Mouse (Mus musculus): Measurements from ENCODE around the gene B3gnt8. TPM values are rescaled to one million over a fixed set of nuclear protein-coding genes. Genes with fewer than 3 reads are reported as not detected.

B3gnt8 gene
- polyA plus RNA-seq, 1 experiment from 2014 or later, result 13.5 TPM

DNA sequence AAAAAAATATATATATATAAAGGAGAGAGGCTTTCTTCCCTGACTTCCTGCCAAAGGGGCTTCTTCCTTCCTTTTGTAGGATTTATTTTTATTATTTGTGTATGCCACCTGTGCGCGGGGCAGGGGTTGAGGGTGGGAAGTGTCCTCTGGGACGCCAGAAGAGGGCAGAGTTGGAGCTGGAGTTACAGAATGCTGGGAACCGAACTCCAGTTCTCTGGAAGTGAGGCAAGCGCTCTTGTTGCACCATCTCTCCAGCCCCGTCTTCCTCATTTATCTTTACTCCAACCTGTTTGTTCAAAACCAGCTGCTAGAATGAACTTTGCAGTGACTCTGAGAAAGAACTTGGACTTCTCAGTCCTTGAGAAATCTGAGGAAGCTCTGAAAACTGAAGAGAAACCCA, 53.5 kb downstream of the B3gnt8 start:
- ATAC-seq (ENCODE audit: insufficient number of reproducible peaks, low FRiP score, low TSS enrichment, low read depth), result no peak
- WGBS, result 7% methylated on average over 6 of the region's 6 CpGs
- peak overlapping the region; percentile 93; the same call in 1 of the 2 replicates for H3K27ac ChIP-seq (replicated peaks)
- H3K4me1 ChIP-seq, result peaks cover 29% of the 10 kb centered on the region
- H3K4me2 ChIP-seq (replicated peaks), result peak overlapping the region; percentile 73
- H3K9me3 ChIP-seq (replicated peaks), result no peaks in the 10 kb centered on the region
- peaks cover 14% of the 10 kb centered on the region for H3K27me3 ChIP-seq
- H3K4me3 ChIP-seq (replicated peaks), result peak overlapping the region; percentile 63
- no peaks in the 10 kb centered on the region for H3K36me3 ChIP-seq
- 0 out of 2 replicates have a peak overlapping the region, but pooled peaks have one; percentile 44 for H3K9ac ChIP-seq

DNA sequence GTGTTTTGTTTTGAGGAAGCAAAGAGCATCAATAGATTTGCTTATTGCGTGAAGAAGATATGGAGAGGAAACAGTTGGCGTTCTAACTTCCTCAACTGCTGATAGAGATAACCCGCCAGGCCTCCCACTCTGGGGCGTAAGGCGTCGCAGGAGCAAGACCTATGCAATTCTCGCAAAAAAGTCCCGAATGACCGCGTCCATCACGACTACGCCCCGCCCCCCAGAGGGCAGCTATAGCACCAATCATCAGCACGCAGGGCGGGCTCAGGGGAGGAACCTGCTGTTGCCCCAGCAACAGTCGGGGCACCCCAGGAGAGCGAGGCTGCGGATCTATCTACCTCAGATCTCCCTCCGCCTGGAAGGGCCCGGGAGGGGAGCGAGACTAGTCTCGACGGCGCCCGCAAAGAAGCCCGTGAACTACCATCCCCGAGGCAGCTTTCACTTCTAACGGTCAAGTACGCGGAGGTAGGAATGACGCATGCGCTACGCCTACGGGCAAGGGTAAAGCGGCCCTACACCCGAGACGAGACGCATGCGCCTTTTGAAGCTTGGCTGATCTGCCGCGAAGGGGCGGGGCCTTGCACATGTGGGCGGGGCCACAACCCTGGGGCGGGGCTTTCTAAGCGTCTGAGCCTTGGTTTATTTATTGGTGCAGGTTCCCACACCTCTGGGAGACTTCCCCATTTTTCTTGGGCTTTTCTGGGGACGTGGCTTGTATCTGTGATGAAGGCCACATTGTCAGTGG, 54.2 kb downstream of the B3gnt8 start, which contains the start of gene B9d2:
Gene B9d2, plus strand, starts transcription at position 267 of the 745 bp plus-strand sequence.
- ATAC-seq (ENCODE audit: insufficient number of reproducible peaks, low FRiP score, low TSS enrichment, low read depth), result peak; percentile 96
- Histone ChIP-seq H3K4me3 (replicated peaks) (peak within 1 kb of the TSS; percentile 63), H3K4me1 (peaks cover 30% of the 10 kb centered on the region), H3K27ac (replicated peaks) (peak within 1 kb of the TSS; percentile 93), H3K4me2 (replicated peaks) (peak within 1 kb of the TSS; percentile 73), H3K36me3 (no peaks in the 10 kb centered on the region), H3K9ac (peak within 1 kb of the TSS; percentile 44), H3K27me3 (peaks cover 7% of the 10 kb centered on the region), H3K9me3 (replicated peaks) (no peaks in the 10 kb centered on the region)
- WGBS, result under 1% methylated on average over 46 of the region's 46 CpGs

DNA sequence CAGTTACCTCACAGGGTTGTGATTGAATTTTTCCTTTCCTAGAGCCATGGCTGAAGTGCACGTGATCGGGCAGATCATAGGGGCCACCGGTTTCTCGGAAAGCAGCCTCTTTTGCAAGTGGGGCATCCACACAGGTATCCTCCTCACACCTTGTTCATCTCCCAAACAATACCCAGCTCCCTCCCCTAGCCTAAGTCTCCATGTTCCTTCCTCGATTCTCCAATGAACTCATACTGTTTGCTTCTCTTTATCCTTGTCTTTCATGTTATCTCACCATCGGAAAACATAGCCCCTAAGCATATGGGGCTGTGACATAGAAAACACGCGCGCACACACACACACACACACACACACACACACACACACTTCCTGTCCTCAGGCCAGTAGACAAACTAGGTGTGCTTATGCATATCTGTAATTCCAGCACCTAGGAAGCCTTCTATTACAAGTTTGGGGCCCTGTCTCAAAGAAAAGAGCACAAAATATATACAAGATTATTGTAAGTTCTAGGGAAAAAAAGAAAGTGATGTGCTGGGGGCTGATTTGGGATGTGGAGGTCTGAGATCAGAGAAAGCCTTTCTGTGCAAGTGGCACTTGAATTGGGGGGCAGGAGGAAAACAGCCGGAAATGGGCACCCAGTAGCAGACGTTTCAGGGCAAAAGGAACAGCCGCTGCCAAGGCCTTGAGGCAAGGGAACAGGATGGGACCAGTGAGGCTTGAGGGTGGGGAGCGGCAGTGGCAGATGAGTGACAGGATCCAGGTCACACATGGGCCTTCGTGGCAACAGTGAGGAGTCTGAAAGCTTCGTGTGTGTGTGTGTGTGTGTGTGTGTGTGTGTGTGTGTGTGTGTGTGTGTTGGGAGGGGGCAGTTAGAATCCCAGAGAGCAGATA, 55.1 kb downstream of the B3gnt8 start:
- 53% methylated on average over 15 of the region's 15 CpGs for WGBS
- H3K4me2 ChIP-seq (replicated peaks), result peak overlapping the region; percentile 73
- peak overlapping the region; percentile 63 for H3K4me3 ChIP-seq (replicated peaks)
- H3K9ac ChIP-seq, result no peak overlapping the region
- no peak overlapping the region for H3K27ac ChIP-seq (replicated peaks)
- peaks cover 33% of the 10 kb centered on the region for H3K4me1 ChIP-seq
- ATAC-seq (ENCODE audit: insufficient number of reproducible peaks, low FRiP score, low TSS enrichment, low read depth), result no peak
- no peaks in the 10 kb centered on the region for H3K36me3 ChIP-seq
- H3K27me3 ChIP-seq, result peaks cover 6% of the 10 kb centered on the region; the same call in 1 of the 2 replicates
- H3K9me3 ChIP-seq (replicated peaks), result no peaks in the 10 kb centered on the region

DNA sequence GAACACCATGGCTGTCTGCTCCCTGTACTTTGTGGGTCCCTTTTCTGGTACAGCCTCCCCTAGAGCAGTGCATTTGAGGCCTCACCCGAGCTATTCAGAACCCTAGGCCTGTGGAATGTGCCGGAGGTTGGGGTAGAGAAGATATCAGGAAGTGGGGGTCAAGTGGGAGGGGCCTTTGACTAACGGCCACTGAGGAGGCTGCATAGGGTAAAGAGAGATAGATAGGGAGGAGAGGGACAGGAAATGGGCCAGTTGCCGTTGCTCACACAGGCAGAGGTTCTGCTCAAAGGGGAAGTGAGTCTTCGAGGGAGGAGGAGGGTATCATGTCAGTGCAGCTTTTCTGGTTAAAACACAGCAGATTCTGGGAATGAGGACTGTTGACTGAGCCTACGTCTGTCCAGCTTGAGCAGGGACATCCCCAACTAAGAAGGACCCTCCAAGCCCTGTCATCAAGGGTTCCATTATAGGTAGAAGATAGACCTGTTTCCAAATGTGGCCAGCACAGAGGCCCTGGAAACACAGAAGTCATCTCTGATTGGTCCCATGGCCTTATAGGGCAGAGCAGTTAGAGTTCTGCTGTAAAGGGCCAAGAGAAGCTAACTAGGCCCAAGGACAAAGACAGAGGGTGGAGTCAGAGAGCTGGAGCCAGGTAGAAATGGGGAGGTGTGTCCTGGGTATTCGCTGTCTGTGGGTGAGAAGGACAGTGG, 57.2 kb downstream of the B3gnt8 start:
- ATAC-seq (ENCODE audit: insufficient number of reproducible peaks, low FRiP score, low TSS enrichment, low read depth), result no peak
- 56% methylated on average over 7 of the region's 7 CpGs for WGBS

DNA sequence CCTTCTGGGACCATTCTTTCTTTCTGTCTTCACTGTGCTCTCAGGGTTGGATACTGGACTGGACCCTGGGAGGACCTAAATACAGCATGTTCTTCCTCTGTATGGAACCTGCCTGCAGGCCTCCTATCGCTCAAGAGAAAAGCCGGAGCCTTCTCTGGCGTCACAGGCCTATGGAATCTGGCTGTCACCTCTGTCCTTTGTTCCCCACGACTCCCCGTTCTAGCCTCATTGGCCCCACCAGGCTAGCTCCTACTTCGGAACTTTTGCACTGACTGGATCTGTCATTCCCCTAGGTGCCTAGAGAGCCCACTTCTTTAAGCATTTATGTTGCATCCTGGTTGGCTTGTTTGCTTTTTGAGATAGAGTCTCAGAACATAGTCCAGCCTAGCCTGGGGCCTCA, 58.2 kb downstream of the B3gnt8 start:
- Histone ChIP-seq H3K9ac (no peak overlapping the region), H3K4me2 (replicated peaks) (no peak overlapping the region), H3K4me3 (replicated peaks) (no peak overlapping the region), H3K36me3 (no peaks in the 10 kb centered on the region), H3K27me3 (peaks cover 20% of the 10 kb centered on the region), H3K9me3 (replicated peaks) (no peaks in the 10 kb centered on the region), H3K4me1 (peaks cover 60% of the 10 kb centered on the region), H3K27ac (replicated peaks) (no peak overlapping the region; the same call in 1 of the 2 replicates)
- no peak for ATAC-seq (ENCODE audit: insufficient number of reproducible peaks, low FRiP score, low TSS enrichment, low read depth)
- WGBS, result 87% methylated on average over 6 of the region's 6 CpGs

More for the DNA sequence above, 57.2 kb downstream of the B3gnt8 start:
- no peak overlapping the region for H3K4me3 ChIP-seq (replicated peaks)
- no peaks in the 10 kb centered on the region for H3K36me3 ChIP-seq
- no peak overlapping the region for H3K9ac ChIP-seq
- H3K9me3 ChIP-seq (replicated peaks), result no peaks in the 10 kb centered on the region
- peaks cover 49% of the 10 kb centered on the region for H3K4me1 ChIP-seq
- peaks cover 17% of the 10 kb centered on the region; the same call in 1 of the 2 replicates for H3K27me3 ChIP-seq
- no peak overlapping the region for H3K4me2 ChIP-seq (replicated peaks)
- no peak overlapping the region for H3K27ac ChIP-seq (replicated peaks)

Other genes starting within 250 kb of the B3gnt8 start
- 8.3 and 10.2 TPM in 2 replicates for gene Lipe, start 227.9 kb upstream of the B3gnt8 start, polyA plus RNA-seq (2015; fragmentation: Nextera tagmentation; extraction: Ambion mirVana)
- 1.9 and 4.3 TPM in 2 replicates for gene Cxcl17, start 213.8 kb upstream of the B3gnt8 start, polyA plus RNA-seq (2015; fragmentation: Nextera tagmentation; extraction: Ambion mirVana)
- 6.7 and 7.1 TPM in 2 replicates for gene Ceacam1, start 149.1 kb upstream of the B3gnt8 start, polyA plus RNA-seq (2015; fragmentation: Nextera tagmentation; extraction: Ambion mirVana)
- gene Ceacam2, start 86.8 kb upstream of the B3gnt8 start, polyA plus RNA-seq (2015; fragmentation: Nextera tagmentation; extraction: Ambion mirVana), result 0.11 TPM in 1 of 2 replicates, not detected in the other
- gene Erich4, start 10.8 kb upstream of the B3gnt8 start, polyA plus RNA-seq (2015; fragmentation: Nextera tagmentation; extraction: Ambion mirVana), result not detected in 2 replicates
- 30.6 and 33.8 TPM in 2 replicates for gene Dmac2, start 7.2 kb upstream of the B3gnt8 start, polyA plus RNA-seq (2015; fragmentation: Nextera tagmentation; extraction: Ambion mirVana)
- 55.3 and 64.7 TPM in 2 replicates for gene Bckdha, start 32.3 kb downstream of the B3gnt8 start, polyA plus RNA-seq (2015; fragmentation: Nextera tagmentation; extraction: Ambion mirVana)
- 70.1 and 71.3 TPM in 2 replicates for gene Exosc5, start 32.5 kb downstream of the B3gnt8 start, polyA plus RNA-seq (2015; fragmentation: Nextera tagmentation; extraction: Ambion mirVana)
- 3.2 and 3.4 TPM in 2 replicates for gene Tmem91, start 48.5 kb downstream of the B3gnt8 start, polyA plus RNA-seq (2015; fragmentation: Nextera tagmentation; extraction: Ambion mirVana)
- gene B9d2, start 54.1 kb downstream of the B3gnt8 start, polyA plus RNA-seq (2015; fragmentation: Nextera tagmentation; extraction: Ambion mirVana), result 29.0 and 31.3 TPM in 2 replicates
- gene Tgfb1, start 60.3 kb downstream of the B3gnt8 start, polyA plus RNA-seq (2015; fragmentation: Nextera tagmentation; extraction: Ambion mirVana), result 4.3 and 4.8 TPM in 2 replicates
- gene Ccdc97, start 92.4 kb downstream of the B3gnt8 start, polyA plus RNA-seq (2015; fragmentation: Nextera tagmentation; extraction: Ambion mirVana), result 25.2 and 32.8 TPM in 2 replicates
- 56.8 and 61.0 TPM in 2 replicates for gene Hnrnpul1, start 128.1 kb downstream of the B3gnt8 start, polyA plus RNA-seq (2015; fragmentation: Nextera tagmentation; extraction: Ambion mirVana)
- gene Axl, start 162.1 kb downstream of the B3gnt8 start, polyA plus RNA-seq (2015; fragmentation: Nextera tagmentation; extraction: Ambion mirVana), result 112 and 124 TPM in 2 replicates
- 6.1 and 7.8 TPM in 2 replicates for gene Cyp2s1, start 190.3 kb downstream of the B3gnt8 start, polyA plus RNA-seq (2015; fragmentation: Nextera tagmentation; extraction: Ambion mirVana)